ENCODE assay signal across 8 mouse cellular contexts in the genomic region with DNA sequence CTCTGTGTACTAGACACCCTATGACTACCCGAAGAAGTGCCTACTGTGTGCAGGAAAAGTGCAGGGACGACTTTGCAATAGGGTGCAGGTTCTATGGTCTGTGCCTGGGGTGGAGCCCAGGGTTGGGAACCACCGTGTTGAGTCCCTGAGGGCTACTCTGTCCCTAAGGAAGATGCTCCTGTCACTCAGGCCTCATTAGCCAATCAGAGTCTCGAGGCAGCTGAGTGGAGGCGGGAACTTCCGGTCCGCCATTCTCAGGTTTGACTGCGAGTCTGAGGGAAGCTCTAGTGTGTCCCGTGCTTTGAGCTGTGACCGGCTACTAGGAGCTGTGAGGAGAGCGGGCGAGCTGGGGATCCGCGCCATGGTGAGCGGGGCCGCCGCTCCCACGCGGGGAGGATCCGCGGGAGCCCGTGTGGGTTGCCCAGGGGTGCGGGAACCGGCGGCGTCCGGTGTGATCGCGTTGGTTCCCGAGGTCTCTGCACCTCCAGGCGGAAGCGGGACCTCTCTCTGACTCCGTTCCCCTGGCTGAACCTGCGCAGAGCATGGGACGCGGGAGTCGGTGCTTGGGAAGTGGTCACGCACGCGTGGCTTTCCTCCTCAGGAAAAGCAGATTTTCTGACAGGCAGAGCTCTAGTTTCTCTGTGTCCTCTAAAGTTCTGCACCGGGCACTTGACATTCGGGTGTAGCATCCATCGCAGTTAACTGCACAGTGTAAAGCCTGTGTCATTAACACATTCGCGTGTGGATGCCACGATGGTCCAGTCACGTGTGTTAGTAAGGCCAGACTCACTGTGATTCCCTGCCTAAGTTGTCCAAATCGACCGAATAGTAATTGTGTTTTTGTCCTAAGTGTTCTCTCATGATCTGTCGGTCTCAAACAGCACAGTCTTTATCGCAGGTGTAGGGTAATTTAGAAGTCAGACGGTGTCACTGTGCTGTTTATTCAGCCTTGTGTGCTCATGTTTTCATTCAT. TPM values are rescaled to one million over a fixed set of nuclear protein-coding genes. Genes with fewer than 3 reads are reported as not detected.
DNase-seq lines count a peak whose midpoint lies in the region; ATAC-seq lines count a peak whose summit lies in the region.
"Not testable (repeated sequence)": the region's sequence is repeated elsewhere in the genome, so short reads cannot be mapped to it uniquely, and the experiment has no call there.

A gene (plus strand): TSS at position 257 of the 973 bp plus-strand sequence.

- H3K4me3 ChIP-seq in intestine, embryonic 15.5 days (replicated peaks): peak within 1 kb of the TSS; percentile 53

- H3K9me3 ChIP-seq in intestine, embryonic 15.5 days: not testable (repeated sequence)

- intact Hi-C loops in gastrocnemius, postnatal 36 days (cut with DNase I); left cerebral cortex, postnatal 14 days (cut with DNase I): not testable (repeated sequence)

- ATAC-seq in intestine, embryonic 15.5 days: peak; percentile 95
- ATAC-seq in megakaryocyte-erythroid progenitor cell, adult 5-6 weeks (replicated peaks; ENCODE audit: low FRiP score, low TSS enrichment, poor library complexity, severe bottlenecking): peak; percentile 99

- peak within 1 kb of the TSS; percentile 79; the same call in 1 of the 2 replicates for H3K27ac ChIP-seq in intestine, embryonic 15.5 days

- not testable (repeated sequence) for H3K4me1 ChIP-seq in intestine, embryonic 15.5 days (replicated peaks)

- peak; percentile 78 for DNase-seq in adrenal gland, adult 8-10 months
- DNase-seq in embryo, embryonic 11.5 days (ENCODE audit: low read depth, low spot score): peak; percentile 84
- peak; percentile 79 to 81 for DNase-seq in gastrocnemius, postnatal 36 days
- DNase-seq in left cerebral cortex, postnatal 14 days (ENCODE audit: low spot score in 2 of 2): peak; percentile 89 to 91
- peak; percentile 79 for DNase-seq in right cerebral cortex, postnatal 14 days
- peak; percentile 78 to 81 for DNase-seq in urinary bladder, postnatal 36 days (ENCODE audit: low spot score in 2 of 2)

- WGBS in intestine, embryonic 15.5 days: 2% methylated on average over 32 of the region's 52 CpGs

- H3K4me2 ChIP-seq in intestine, embryonic 15.5 days (replicated peaks): peak within 1 kb of the TSS; percentile 58

- not testable (repeated sequence) for H3K36me3 ChIP-seq in intestine, embryonic 15.5 days

- H3K9ac ChIP-seq in intestine, embryonic 15.5 days: peak within 1 kb of the TSS; percentile 65

- H3K27me3 ChIP-seq in intestine, embryonic 15.5 days (replicated peaks): not testable (repeated sequence)

RNA-seq across cellular contexts. Expression of the gene that starts here (rescaled TPM):
- 1 to 10 TPM; 1.4 to 4.1 (median 3.7) TPM for total RNA-seq in adrenal gland, adult 8-10 months (2022)
- 1 to 10 TPM; 1.2 to 1.6 TPM for total RNA-seq in gastrocnemius, postnatal 36 days (2021)
- 3.9 and 4.6 TPM in 2 replicates for polyA plus RNA-seq in intestine, embryonic 15.5 days (2015; fragmentation: Nextera tagmentation; extraction: Ambion mirVana)
- total RNA-seq in left cerebral cortex, postnatal 14 days (2021): 1 to 10 TPM; 4.8 TPM
- 4.5 and 4.6 TPM in 2 replicates for total RNA-seq in megakaryocyte-erythroid progenitor cell, adult 5-6 weeks (2014; fragmentation: Nextera tagmentation)
- 4.2 and 6.6 TPM in 2 replicates for total RNA-seq in megakaryocyte-erythroid progenitor cell, adult 5-6 weeks (2017)

Comparison
In these comparisons a context has a peak if more than half of its experiments do, and no peak if none do; other contexts are left out.
1. Peak in every context shown above with its lines: DNase-seq, ATAC-seq, H3K4me3 ChIP-seq and H3K27ac ChIP-seq.